Mouse (Mus musculus) cerebellum, postnatal 25 days (tissue): ENCODE results near the gene Cpne1.

Experiments
- DNase-seq, 2 experiments: peaks; one replicate each; pipeline ENCODE4 v3.0.0; 2021; ENCODE audit warnings: mixed read lengths in 2 of 2

Gene Cpne1

DNA sequence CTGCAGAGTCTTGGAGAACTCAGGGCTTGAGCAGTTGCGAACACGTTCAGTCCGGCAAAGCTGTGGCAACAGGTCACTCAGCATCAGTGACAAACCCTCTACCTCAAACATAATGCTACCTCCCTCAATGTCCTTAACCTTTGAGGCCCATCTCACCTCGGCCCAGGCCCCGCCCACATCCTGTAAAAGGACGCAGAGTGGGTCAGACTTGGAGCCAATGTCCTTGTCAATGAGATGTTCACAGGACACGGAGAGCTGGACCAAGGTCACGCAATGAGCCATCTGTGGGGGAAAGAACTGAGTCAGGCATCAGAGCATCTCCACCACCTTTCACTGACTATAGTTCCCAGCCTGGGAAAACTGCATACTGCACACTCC lies 32.6 kb downstream of the Cpne1 start:
- no peak for DNase-seq

DNA sequence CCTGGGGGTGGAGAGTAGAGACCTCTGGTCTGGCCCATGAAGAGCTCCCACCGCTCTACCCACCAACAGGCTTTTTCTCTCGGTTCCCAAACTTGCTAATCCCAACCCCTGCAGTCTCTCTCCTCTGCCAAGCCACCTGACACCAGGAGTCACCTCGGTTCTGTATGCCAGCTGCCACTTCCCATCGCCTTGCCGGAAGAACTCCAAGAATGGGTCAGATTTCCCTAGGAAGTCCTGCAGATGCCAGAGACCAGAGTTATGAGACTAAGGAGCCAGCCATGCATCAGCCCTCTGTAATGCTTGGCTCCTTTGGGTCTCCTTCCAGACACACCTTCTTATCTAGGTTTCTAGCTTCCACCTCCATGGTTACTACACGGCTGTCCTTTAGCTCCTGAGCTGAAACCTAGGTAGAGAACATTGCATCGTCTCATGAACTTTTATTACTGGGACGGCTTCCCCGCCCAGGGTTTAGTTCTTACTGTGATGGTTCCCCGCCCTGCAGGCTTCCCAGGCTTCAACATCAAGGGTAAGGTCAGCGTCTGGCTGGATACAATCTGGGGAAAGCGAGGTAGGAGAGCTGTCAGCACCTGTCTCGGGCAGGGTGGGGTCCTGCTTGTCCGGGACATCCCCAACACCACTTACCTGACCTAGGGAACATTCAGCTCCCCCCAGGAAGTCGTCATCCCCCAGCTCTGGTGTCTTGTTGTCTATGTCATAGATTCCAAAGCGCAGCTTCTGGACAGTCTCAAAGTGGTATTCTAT lies 33.2 kb downstream of the Cpne1 start:
- DNase-seq, result no peak

DNA sequence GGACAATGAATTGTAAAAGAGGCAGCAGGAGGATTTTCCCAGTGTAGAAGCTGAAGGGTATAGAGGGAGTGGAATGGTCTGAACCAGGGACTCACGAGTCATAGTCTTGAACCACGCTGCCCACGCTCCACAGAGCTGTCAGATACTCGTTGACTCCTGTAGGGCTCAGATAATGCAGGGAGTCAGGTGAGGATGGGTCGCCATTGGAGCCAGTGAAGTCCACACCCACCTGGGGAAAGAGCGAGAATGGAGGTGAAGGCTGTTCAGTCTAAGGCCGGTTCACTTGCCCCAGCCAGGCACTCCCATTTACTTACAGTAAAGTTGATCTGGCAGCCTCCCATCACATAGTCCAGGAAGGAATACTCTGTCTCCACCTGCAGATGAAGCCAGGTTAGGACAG lies 34.3 kb downstream of the Cpne1 start:
- no peak for DNase-seq

DNA sequence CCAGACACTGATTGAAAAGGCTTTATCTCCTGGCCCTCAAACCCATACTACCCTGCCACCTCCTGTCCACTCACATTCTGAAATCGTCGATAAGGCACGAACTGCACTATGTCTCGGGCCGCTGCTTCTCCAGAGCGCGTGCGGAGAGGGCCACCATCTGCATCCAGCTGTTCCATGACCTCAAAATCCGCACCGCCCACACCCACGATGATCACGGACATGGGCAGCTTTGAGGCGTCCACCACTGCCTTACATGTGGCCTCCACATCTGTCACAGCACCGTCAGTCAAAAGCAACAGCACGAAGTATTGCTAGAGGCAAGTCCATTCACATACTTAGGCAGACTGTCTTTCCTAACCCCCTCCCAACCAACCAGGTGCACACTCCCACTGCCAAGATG lies 38.0 kb downstream of the Cpne1 start:
- DNase-seq, result no peak

- DNase-seq, result no peak
These were observed 40.5 kb downstream of the Cpne1 start for GRCm38 (mm10) chr2:156071236-156071635.

- peak; percentile 74 to 84 for DNase-seq
These were observed 43.8 kb downstream of the Cpne1 start for GRCm38 (mm10) chr2:156067916-156068315.

DNA sequence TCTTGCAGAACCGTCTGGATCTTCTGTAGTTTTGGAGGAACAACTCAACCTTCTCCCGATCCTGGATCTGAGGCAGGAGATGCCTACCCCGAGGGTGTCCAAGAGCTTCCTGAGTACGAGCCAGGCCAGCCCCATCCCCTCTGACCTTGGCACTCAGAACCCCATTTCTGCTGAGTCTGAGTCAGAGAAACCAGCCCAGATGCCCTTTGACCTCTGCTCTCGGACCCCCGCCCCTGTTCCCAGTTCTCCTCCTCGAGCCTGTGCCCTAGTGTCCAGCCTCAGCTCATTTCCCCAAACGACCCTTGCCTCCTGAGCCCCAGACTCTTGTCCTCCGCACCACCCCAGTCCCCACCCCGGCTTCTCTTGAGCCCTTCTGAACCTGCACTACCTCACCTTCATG lies 45.6 kb downstream of the Cpne1 start:
- DNase-seq, result no peak

- DNase-seq, result peak; percentile 77 to 85
These were observed 46.4 kb downstream of the Cpne1 start, which contains the start of gene Spag4 for GRCm38 (mm10) chr2:156065099-156066041. Gene Spag4 (plus strand): TSS chr2:156065175.

GRCm38 (mm10) chr2:156052816-156053215 lies 58.9 kb downstream of the Cpne1 start, which contains the start of gene Fer1l4:
Gene Fer1l4 (minus strand): TSS chr2:156052947.
- no peak for DNase-seq

- DNase-seq, result no peak
These were observed 63.8 kb downstream of the Cpne1 start for GRCm38 (mm10) chr2:156047929-156048328.

GRCm38 (mm10) chr2:156042903-156043302 lies 68.9 kb downstream of the Cpne1 start:
- DNase-seq, result no peak

DNA sequence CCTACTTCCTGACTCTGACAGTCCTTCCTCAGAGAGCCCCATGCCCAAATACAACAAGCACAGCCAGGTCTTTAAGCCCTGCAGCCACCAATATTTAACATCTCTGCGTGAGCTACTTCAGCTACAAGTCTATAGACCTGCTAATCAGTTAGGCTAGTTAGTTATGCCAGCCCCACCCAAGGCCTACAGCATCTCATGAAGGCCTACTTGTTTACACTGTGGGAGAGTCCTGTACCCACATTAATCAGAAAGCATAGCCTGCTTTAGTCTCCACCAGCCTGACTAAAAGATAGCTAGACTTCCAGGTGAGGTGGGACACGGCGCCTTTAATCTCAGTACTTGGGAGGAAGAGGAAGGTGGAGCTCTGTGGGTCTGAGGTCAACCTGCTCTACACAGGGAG lies 72.4 kb downstream of the Cpne1 start:
- DNase-seq, result no peak

GRCm38 (mm10) chr2:156025482-156025881 lies 86.3 kb downstream of the Cpne1 start:
- no peak for DNase-seq
